ENCODE assay signal across 51 mouse cellular contexts in genomic region chr11:59631980-59632379, GRCm38 (mm10). TPM values are rescaled to one million over a fixed set of nuclear protein-coding genes. Genes with fewer than 3 reads are reported as not detected.
"Had no signal": no experiment of that assay in that cellular context is flagged by ENCODE, and none has a peak within 500 bp of the region (broad histone marks: within the 10 kb centered on the region; RNA-seq: fewer than 3 reads in every experiment).

No protein-coding gene starts in this region.

- H3K9ac ChIP-seq: heart, embryonic 13.5 days; heart, embryonic 15.5 days; hindbrain, embryonic 12.5 days; hindbrain, embryonic 13.5 days; hindbrain, embryonic 14.5 days; hindbrain, embryonic 15.5 days; intestine, embryonic 15.5 days; kidney, embryonic 15.5 days had no signal

- H3K27me3 ChIP-seq: heart, embryonic 13.5 days; heart, embryonic 15.5 days; hindbrain, embryonic 12.5 days; hindbrain, embryonic 13.5 days; hindbrain, embryonic 15.5 days; intestine, embryonic 15.5 days; kidney, embryonic 15.5 days had no signal

- H3K9me3 ChIP-seq: heart, embryonic 13.5 days; heart, embryonic 15.5 days; hindbrain, embryonic 10.5 days; hindbrain, embryonic 12.5 days; hindbrain, embryonic 13.5 days; hindbrain, embryonic 15.5 days; intestine, embryonic 15.5 days; kidney, embryonic 15.5 days had no signal

- DNase-seq: heart, postnatal 10 days; heart, postnatal 14 days; heart, postnatal 36 days; heart, postnatal 4 days; kidney, adult 11 months; kidney, adult 18-20 months; kidney, adult 2 months; kidney, adult 8-10 months; kidney, adult 9 months; kidney, postnatal 10 days; kidney, postnatal 14 days; kidney, postnatal 25 days; kidney, postnatal 36 days; kidney, postnatal 4 days; layer of hippocampus, adult 9-11 months; layer of hippocampus, postnatal 36 days had no signal

- H3K4me2 ChIP-seq: heart, embryonic 13.5 days; heart, embryonic 15.5 days; hindbrain, embryonic 12.5 days; hindbrain, embryonic 13.5 days; hindbrain, embryonic 14.5 days; hindbrain, embryonic 15.5 days; intestine, embryonic 15.5 days; kidney, embryonic 15.5 days had no signal

- H3K36me3 ChIP-seq: heart, embryonic 13.5 days; heart, embryonic 15.5 days; hindbrain, embryonic 10.5 days; hindbrain, embryonic 12.5 days; hindbrain, embryonic 13.5 days; hindbrain, embryonic 15.5 days; intestine, embryonic 15.5 days; kidney, embryonic 15.5 days had no signal

- ATAC-seq: hindbrain, embryonic 16.5 days; hindbrain, postnatal 0 days; inflammation-experienced regulatory T-cells, adult 6 months; intestine, embryonic 15.5 days; intestine, embryonic 16.5 days; intestine, postnatal 0 days had no signal

- H3K4me1 ChIP-seq: heart, embryonic 13.5 days; hindbrain, embryonic 12.5 days; hindbrain, embryonic 13.5 days; hindbrain, embryonic 15.5 days; kidney, embryonic 15.5 days had no signal

- H3K27ac ChIP-seq: heart, embryonic 13.5 days; heart, embryonic 15.5 days; hindbrain, embryonic 10.5 days; hindbrain, embryonic 12.5 days; hindbrain, embryonic 13.5 days; hindbrain, embryonic 14.5 days; hindbrain, embryonic 15.5 days; hindbrain, postnatal 0 days; intestine, embryonic 15.5 days; kidney, embryonic 15.5 days; kidney, postnatal 0 days; layer of hippocampus, adult 2 months; left cerebral cortex, adult 2 months had no signal

- H3K4me3 ChIP-seq: heart, embryonic 13.5 days; heart, embryonic 15.5 days; hindbrain, embryonic 10.5 days; hindbrain, embryonic 12.5 days; hindbrain, embryonic 13.5 days; hindbrain, embryonic 15.5 days; intestine, embryonic 15.5 days; kidney, embryonic 15.5 days; layer of hippocampus, adult 2 months; left cerebral cortex, adult 2 months had no signal

RNA-seq across cellular contexts. Expression of gene Olfr223, which starts 38.9 kb away (rescaled TPM):
- total RNA-seq: heart, postnatal 10 days; heart, postnatal 14 days; heart, postnatal 25 days; heart, postnatal 36 days; heart, postnatal 4 days; hematopoietic stem cell, adult 5-6 weeks; hindbrain, postnatal 0 days; layer of hippocampus, adult 18-20 months; layer of hippocampus, adult 2 months; layer of hippocampus, adult 8-10 months; layer of hippocampus, postnatal 10 days; layer of hippocampus, postnatal 14 days; layer of hippocampus, postnatal 25 days; layer of hippocampus, postnatal 36 days; left cerebral cortex, adult 18-20 months; left cerebral cortex, adult 2 months; left cerebral cortex, adult 8-10 months; left cerebral cortex, postnatal 10 days had no signal
- polyA plus RNA-seq: heart, embryonic 13.5 days; heart, embryonic 14.5 days; heart, embryonic 15.5 days; heart, embryonic 16.5 days; heart, postnatal 0 days; hindbrain, embryonic 10.5 days; hindbrain, embryonic 11.5 days; hindbrain, embryonic 12.5 days; hindbrain, embryonic 13.5 days; hindbrain, embryonic 14.5 days; hindbrain, embryonic 15.5 days; hindbrain, embryonic 16.5 days; hindbrain, postnatal 0 days; inflammation-experienced regulatory T-cells, adult 6 months; intestine, embryonic 14.5 days; intestine, embryonic 15.5 days; intestine, embryonic 16.5 days; intestine, postnatal 0 days; kidney, adult 2 months; kidney, embryonic 14.5 days; kidney, embryonic 15.5 days; kidney, embryonic 16.5 days; kidney, postnatal 0 days; large intestine, adult 2 months had no signal

RNA-seq across cellular contexts. Expression of gene Olfr222, which starts 55.9 kb away (rescaled TPM):
- total RNA-seq: heart, postnatal 10 days; heart, postnatal 14 days; heart, postnatal 25 days; heart, postnatal 36 days; heart, postnatal 4 days; hematopoietic stem cell, adult 5-6 weeks; hindbrain, postnatal 0 days; layer of hippocampus, adult 18-20 months; layer of hippocampus, adult 2 months; layer of hippocampus, adult 8-10 months; layer of hippocampus, postnatal 10 days; layer of hippocampus, postnatal 14 days; layer of hippocampus, postnatal 25 days; layer of hippocampus, postnatal 36 days; left cerebral cortex, adult 18-20 months; left cerebral cortex, adult 2 months; left cerebral cortex, adult 8-10 months; left cerebral cortex, postnatal 10 days had no signal
- polyA plus RNA-seq: heart, embryonic 13.5 days; heart, embryonic 14.5 days; heart, embryonic 15.5 days; heart, embryonic 16.5 days; heart, postnatal 0 days; hindbrain, embryonic 10.5 days; hindbrain, embryonic 11.5 days; hindbrain, embryonic 12.5 days; hindbrain, embryonic 13.5 days; hindbrain, embryonic 14.5 days; hindbrain, embryonic 15.5 days; hindbrain, embryonic 16.5 days; hindbrain, postnatal 0 days; inflammation-experienced regulatory T-cells, adult 6 months; intestine, embryonic 14.5 days; intestine, embryonic 15.5 days; intestine, embryonic 16.5 days; intestine, postnatal 0 days; kidney, adult 2 months; kidney, embryonic 14.5 days; kidney, embryonic 15.5 days; kidney, embryonic 16.5 days; kidney, postnatal 0 days; large intestine, adult 2 months had no signal
